Mouse (Mus musculus): ENCODE measurements around the gene Cbfa2t2. TPM values are rescaled to one million over a fixed set of nuclear protein-coding genes. Genes with fewer than 3 reads are reported as not detected.
A peak's percentile ranks its signal among the peaks of the same experiment; 100 is the strongest.

The Cbfa2t2 gene
- 21.9 and 23.0 TPM in 2 replicates for polyA plus RNA-seq (2015; fragmentation: Nextera tagmentation; extraction: Ambion mirVana)

DNA sequence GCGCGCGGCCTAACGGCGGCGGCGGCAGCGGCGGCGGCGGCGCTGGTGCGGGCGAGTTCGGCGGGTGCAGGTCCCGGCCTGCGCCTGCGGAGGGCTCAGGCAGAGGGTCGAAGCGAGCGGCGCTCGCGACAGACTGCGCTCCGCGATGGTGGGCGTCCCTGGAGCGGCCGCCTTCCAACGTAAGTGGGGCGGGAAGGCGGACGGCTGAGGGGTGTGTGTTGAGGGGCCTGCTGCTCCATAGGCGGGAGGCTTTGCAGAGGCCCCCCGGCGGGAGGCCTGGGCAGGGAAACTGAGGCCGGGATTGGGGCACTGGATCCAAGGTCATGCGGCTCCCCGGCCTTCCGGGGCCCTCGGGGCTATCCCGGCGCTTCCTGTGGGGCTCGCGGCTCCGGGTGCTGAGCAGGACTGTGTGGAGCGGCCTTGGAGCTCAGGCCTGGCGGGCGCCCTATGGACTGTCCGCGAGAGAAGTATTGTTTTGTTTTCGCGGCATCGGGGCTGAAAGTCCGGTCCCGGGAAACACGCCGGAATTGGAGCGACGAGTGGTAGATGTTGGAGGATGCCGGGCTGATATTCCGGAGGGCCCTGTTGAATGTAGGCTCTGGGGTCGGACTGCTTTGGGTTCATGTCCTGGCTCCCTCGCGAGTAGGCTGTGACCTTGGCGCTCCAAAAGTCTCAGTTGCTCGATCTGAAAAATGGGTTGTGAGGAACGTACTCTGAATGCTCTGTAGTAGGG lies at the start of gene Cbfa2t2:
Gene Cbfa2t2, plus strand, starts transcription at position 24 of the 733 bp plus-strand sequence.
- Histone ChIP-seq H3K27me3 (replicated peaks; ENCODE audit: control insufficient read depth, insufficient read depth, low read length) (no peaks in the 10 kb centered on the region), H3K9me3 (ENCODE audit: control insufficient read depth, low read length) (no peaks in the 10 kb centered on the region), H3K27ac (ENCODE audit: low read length) (peak within 1 kb of the TSS; percentile 95), H3K36me3 (ENCODE audit: control insufficient read depth, insufficient read depth, low read length) (no peaks in the 10 kb centered on the region), H3K4me2 (ENCODE audit: low read depth, low read length) (peak within 1 kb of the TSS; percentile 53), H3K4me1 (ENCODE audit: control insufficient read depth, insufficient read depth, low read length) (peaks cover 12% of the 10 kb centered on the region), H3K4me3 (ENCODE audit: low read length) (peak within 1 kb of the TSS; percentile 98), H3K9ac (ENCODE audit: low read depth, low read length) (peak within 1 kb of the TSS; percentile 100)
- ATAC-seq = peak; percentile 68
- WGBS = under 1% methylated on average over 50 of the region's 70 CpGs

DNA sequence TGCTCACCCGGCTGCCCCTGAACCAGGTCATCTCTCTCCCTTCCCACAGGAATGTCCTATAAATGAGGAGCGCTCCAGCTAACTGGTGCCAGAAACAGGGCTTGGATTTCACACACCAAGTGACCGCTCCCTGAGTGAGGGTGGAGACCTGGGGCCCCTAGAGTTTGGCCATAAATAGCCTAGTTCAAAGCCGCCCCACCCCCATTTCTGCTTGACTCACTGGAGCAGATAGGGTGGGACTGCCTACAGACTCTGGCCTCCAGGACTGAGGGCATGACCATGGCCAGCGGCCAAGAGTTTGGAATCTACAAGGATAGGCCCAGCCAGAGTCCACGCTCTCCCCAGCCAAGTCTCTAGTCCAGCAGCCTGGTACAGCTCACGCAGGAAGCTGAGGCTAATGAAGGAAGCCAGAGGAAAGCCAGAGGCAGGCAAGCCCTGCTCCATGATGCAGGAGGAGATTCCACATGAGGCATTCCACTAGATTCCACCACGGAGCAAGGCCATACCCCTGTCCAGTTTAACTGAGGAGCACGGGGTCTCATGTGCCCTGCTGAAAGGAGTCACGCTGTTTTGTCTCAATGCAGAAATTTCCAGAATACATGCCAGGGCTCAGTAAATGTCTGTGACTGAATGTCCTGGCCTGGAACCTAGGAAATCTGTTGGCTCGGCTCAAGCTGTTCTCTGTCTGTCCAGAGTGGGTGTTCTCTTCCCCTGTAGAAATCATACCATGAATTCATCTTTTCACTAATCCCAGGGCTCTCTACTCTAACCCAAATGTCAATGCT lies 45.9 kb upstream of the Cbfa2t2 start:
- H3K4me1 ChIP-seq (ENCODE audit: control insufficient read depth, insufficient read depth, low read length) = peaks cover 7% of the 10 kb centered on the region; the same call in 1 of the 2 replicates
- H3K4me3 ChIP-seq (ENCODE audit: low read length) = no peak overlapping the region
- peak overlapping the region; percentile 18; the same call in 1 of the 2 replicates for H3K27ac ChIP-seq (ENCODE audit: low read length)
- H3K27me3 ChIP-seq (replicated peaks; ENCODE audit: control insufficient read depth, insufficient read depth, low read length) = no peaks in the 10 kb centered on the region
- no peaks in the 10 kb centered on the region for H3K9me3 ChIP-seq (ENCODE audit: control insufficient read depth, low read length)
- no peak overlapping the region for H3K9ac ChIP-seq (ENCODE audit: low read depth, low read length)
- H3K36me3 ChIP-seq (ENCODE audit: control insufficient read depth, insufficient read depth, low read length) = no peaks in the 10 kb centered on the region
- 68% methylated on average over 11 of the region's 11 CpGs for WGBS
- no peak overlapping the region for H3K4me2 ChIP-seq (ENCODE audit: low read depth, low read length)
- peak; percentile 94 for ATAC-seq

DNA sequence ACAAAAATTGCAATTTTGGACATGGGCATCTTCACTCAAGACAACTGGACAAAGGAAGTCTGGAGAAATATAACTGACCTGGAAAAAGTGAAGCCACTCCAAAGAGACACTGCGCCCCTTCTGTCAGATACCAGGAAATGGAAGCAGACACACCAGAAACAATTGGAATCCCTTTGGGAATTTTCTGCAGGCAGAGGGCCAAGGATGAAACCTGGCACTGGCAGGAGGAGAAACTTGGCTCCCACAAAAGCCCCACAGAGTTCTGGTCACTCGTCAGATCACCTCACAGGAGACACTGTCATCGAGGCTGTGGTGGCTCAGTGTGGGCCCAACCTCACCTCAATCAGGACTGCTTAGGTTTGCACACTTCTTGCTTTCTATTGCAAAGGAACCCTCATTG lies 41.7 kb upstream of the Cbfa2t2 start:
- no peaks in the 10 kb centered on the region for H3K9me3 ChIP-seq (ENCODE audit: control insufficient read depth, low read length)
- H3K36me3 ChIP-seq (ENCODE audit: control insufficient read depth, insufficient read depth, low read length) = no peaks in the 10 kb centered on the region
- H3K4me3 ChIP-seq (ENCODE audit: low read length) = no peak overlapping the region
- H3K27ac ChIP-seq (ENCODE audit: low read length) = no peak overlapping the region
- no peak for ATAC-seq
- H3K4me2 ChIP-seq (ENCODE audit: low read depth, low read length) = no peak overlapping the region
- no peaks in the 10 kb centered on the region for H3K27me3 ChIP-seq (replicated peaks; ENCODE audit: control insufficient read depth, insufficient read depth, low read length)
- WGBS = 81% methylated on average over 3 of the region's 3 CpGs
- peaks cover 7% of the 10 kb centered on the region; the same call in 1 of the 2 replicates for H3K4me1 ChIP-seq (ENCODE audit: control insufficient read depth, insufficient read depth, low read length)
- no peak overlapping the region for H3K9ac ChIP-seq (ENCODE audit: low read depth, low read length)

DNA sequence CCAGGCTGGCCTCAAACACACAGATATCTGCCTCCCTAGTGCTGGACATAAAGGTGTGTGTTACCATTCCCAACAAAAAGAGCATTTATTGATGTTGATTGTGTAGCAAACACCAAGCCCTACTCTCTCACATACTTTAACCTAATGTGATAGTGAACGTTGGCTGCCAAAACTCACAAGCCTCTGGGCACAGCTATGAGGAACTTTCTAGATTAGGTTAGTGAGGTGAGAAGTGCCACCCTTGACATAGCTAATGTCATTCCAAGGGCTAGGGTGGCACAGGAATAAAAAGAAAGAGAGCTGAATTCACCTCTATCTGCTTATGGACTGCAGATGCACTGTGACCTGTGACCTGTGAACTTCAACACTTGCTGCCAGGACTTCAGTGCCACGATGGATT lies 39.8 kb upstream of the Cbfa2t2 start:
- 81% methylated on average over 2 of the region's 2 CpGs for WGBS
- ATAC-seq = no peak
- no peak overlapping the region for H3K9ac ChIP-seq (ENCODE audit: low read depth, low read length)
- no peak overlapping the region for H3K4me2 ChIP-seq (ENCODE audit: low read depth, low read length)
- H3K4me3 ChIP-seq (ENCODE audit: low read length) = no peak overlapping the region
- H3K27me3 ChIP-seq (replicated peaks; ENCODE audit: control insufficient read depth, insufficient read depth, low read length) = no peaks in the 10 kb centered on the region
- no peaks in the 10 kb centered on the region for H3K4me1 ChIP-seq (ENCODE audit: control insufficient read depth, insufficient read depth, low read length)
- H3K9me3 ChIP-seq (ENCODE audit: control insufficient read depth, low read length) = no peaks in the 10 kb centered on the region
- no peak overlapping the region for H3K27ac ChIP-seq (ENCODE audit: low read length)
- H3K36me3 ChIP-seq (ENCODE audit: control insufficient read depth, insufficient read depth, low read length) = no peaks in the 10 kb centered on the region

DNA sequence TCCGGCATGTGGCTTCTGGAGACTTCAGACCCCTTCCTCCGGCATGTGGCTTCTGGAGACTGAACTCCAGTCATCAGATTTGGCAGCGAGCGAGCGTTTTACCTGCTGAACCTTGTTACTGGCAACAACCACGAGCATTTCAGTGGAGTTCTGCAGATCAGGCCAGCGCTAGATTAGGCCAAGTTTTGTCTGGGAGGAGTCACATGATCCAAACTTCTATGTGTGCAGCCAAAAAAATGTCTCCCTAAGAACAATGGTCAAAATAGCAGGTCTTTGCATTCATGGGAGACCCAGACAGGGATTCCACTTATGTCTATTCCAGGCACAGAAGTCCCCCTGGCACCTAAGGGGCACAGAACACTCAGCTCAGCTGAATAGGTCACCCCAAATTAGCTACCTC lies 38.0 kb upstream of the Cbfa2t2 start:
- no peak for ATAC-seq
- 76% methylated on average over 7 of the region's 7 CpGs for WGBS
- H3K9ac ChIP-seq (ENCODE audit: low read depth, low read length) = no peak overlapping the region
- no peaks in the 10 kb centered on the region for H3K9me3 ChIP-seq (ENCODE audit: control insufficient read depth, low read length)
- no peak overlapping the region for H3K4me2 ChIP-seq (ENCODE audit: low read depth, low read length)
- no peak overlapping the region for H3K4me3 ChIP-seq (ENCODE audit: low read length)
- no peaks in the 10 kb centered on the region for H3K27me3 ChIP-seq (replicated peaks; ENCODE audit: control insufficient read depth, insufficient read depth, low read length)
- no peaks in the 10 kb centered on the region for H3K36me3 ChIP-seq (ENCODE audit: control insufficient read depth, insufficient read depth, low read length)
- H3K4me1 ChIP-seq (ENCODE audit: control insufficient read depth, insufficient read depth, low read length) = 0 out of 2 replicates have a peak, but pooled peaks cover 7% of the 10 kb centered on the region
- no peak overlapping the region for H3K27ac ChIP-seq (ENCODE audit: low read length)

DNA sequence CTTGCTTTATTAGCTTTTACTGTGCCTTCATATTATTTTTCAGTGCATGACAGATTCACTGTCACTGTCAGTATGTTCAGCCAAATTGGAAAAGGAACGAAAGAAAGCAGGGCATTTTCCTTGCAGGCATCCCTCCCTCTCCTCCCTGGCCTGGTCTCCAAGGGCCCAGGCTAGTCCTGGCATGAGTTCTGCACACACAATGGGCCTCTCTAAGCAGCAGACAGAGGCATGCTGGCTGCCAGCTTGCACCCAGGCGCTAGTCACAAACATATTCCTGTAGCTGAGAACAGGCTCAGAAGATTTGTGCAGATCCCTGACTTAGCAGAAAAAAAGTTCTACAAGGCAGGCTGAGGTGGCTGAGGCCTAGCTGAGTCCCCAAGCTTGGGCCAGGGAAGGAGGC lies 37.0 kb upstream of the Cbfa2t2 start:
- Histone ChIP-seq H3K27ac (ENCODE audit: low read length) (no peak overlapping the region), H3K9ac (ENCODE audit: low read depth, low read length) (no peak overlapping the region), H3K4me3 (ENCODE audit: low read length) (no peak overlapping the region), H3K4me1 (ENCODE audit: control insufficient read depth, insufficient read depth, low read length) (0 out of 2 replicates have a peak, but pooled peaks cover 7% of the 10 kb centered on the region), H3K9me3 (ENCODE audit: control insufficient read depth, low read length) (no peaks in the 10 kb centered on the region), H3K27me3 (replicated peaks; ENCODE audit: control insufficient read depth, insufficient read depth, low read length) (no peaks in the 10 kb centered on the region), H3K4me2 (ENCODE audit: low read depth, low read length) (no peak overlapping the region), H3K36me3 (ENCODE audit: control insufficient read depth, insufficient read depth, low read length) (no peaks in the 10 kb centered on the region)
- no peak for ATAC-seq
- WGBS = 70% methylated on average over 2 of the region's 2 CpGs

DNA sequence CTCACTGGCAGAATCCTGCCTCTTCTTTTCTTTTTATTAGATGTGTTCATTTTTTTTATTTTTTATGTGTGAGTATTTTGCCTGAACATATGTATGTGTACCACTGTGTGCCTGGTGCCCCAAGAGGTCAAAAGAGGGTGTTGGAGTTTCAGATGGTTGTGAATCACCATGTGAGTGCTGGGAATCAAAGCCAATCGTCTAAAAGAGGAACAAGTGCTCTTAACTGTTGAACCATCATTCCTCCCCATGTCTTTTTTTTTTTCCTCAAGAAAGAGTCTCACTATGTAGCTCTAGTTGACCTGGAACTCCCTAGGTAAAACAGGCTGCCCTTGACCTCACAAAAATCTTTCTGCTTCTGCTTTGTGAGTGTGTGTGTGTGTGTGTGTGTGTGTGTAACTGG lies 34.3 kb upstream of the Cbfa2t2 start:
- Histone ChIP-seq H3K27ac (ENCODE audit: low read length) (no peak overlapping the region), H3K4me2 (ENCODE audit: low read depth, low read length) (no peak overlapping the region), H3K9ac (ENCODE audit: low read depth, low read length) (no peak overlapping the region), H3K4me1 (ENCODE audit: control insufficient read depth, insufficient read depth, low read length) (0 out of 2 replicates have a peak, but pooled peaks cover 7% of the 10 kb centered on the region), H3K4me3 (ENCODE audit: low read length) (no peak overlapping the region), H3K27me3 (replicated peaks; ENCODE audit: control insufficient read depth, insufficient read depth, low read length) (no peaks in the 10 kb centered on the region), H3K9me3 (ENCODE audit: control insufficient read depth, low read length) (no peaks in the 10 kb centered on the region), H3K36me3 (ENCODE audit: control insufficient read depth, insufficient read depth, low read length) (no peaks in the 10 kb centered on the region)
- WGBS = 44% methylated on average over 1 of the region's 1 CpGs
- ATAC-seq = no peak

DNA sequence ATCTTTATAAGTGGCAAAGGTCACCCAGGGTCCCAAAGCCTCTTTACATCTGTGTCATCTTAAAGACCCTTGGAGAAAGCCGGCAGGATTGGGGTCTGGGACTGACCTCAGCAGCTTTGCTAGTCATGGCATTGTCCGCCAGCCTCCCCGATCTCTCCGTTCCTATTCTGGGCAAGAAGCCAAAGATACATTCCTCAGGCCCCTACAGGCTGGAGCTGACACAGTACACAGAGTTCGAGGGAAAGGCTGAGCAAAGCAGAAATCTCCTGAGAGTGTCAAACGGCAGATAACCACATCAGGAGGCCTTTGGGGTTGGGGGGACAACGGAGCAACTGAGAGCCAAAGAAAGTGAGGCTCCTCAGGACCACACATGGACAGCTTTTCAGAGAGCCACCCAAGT lies 33.5 kb upstream of the Cbfa2t2 start:
- Histone ChIP-seq H3K27me3 (replicated peaks; ENCODE audit: control insufficient read depth, insufficient read depth, low read length) (no peaks in the 10 kb centered on the region), H3K4me1 (ENCODE audit: control insufficient read depth, insufficient read depth, low read length) (0 out of 2 replicates have a peak, but pooled peaks cover 7% of the 10 kb centered on the region), H3K9me3 (ENCODE audit: control insufficient read depth, low read length) (no peaks in the 10 kb centered on the region), H3K36me3 (ENCODE audit: control insufficient read depth, insufficient read depth, low read length) (no peaks in the 10 kb centered on the region), H3K4me3 (ENCODE audit: low read length) (no peak overlapping the region), H3K4me2 (ENCODE audit: low read depth, low read length) (no peak overlapping the region), H3K9ac (ENCODE audit: low read depth, low read length) (no peak overlapping the region), H3K27ac (ENCODE audit: low read length) (peak overlapping the region; percentile 31)
- peak; percentile 82 for ATAC-seq
- 15% methylated on average over 7 of the region's 7 CpGs for WGBS

DNA sequence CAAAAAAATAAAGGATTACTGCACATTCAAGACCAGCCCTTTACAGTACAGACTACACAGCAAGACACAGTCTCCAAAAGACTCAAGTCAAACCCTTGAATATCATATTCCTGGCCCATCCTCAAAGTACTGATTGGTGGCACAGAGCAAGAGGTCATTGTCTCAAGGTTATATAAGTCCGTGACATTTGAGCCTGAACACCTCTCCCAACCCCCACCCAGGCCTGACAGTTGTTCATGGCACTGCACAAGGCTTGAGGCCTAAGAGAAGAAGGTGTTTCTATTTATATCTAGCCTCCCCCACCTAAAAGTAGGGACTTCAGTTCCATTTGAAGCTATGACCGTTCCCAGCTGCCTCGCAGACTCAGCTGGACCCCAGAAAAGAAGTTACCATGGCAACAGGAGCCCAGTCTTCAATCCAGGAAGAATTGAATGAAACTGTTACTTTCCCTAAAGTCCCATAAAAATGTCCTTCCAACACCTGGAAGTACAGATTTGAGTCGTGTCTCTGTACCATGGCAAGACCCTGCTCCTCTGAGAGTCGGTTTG lies 30.8 kb upstream of the Cbfa2t2 start:
- WGBS = 63% methylated on average over 5 of the region's 5 CpGs
- H3K27me3 ChIP-seq (replicated peaks; ENCODE audit: control insufficient read depth, insufficient read depth, low read length) = no peaks in the 10 kb centered on the region
- H3K4me1 ChIP-seq (ENCODE audit: control insufficient read depth, insufficient read depth, low read length) = peaks cover 11% of the 10 kb centered on the region
- ATAC-seq = no peak
- H3K27ac ChIP-seq (ENCODE audit: low read length) = no peak overlapping the region
- H3K36me3 ChIP-seq (ENCODE audit: control insufficient read depth, insufficient read depth, low read length) = no peaks in the 10 kb centered on the region
- no peak overlapping the region for H3K4me2 ChIP-seq (ENCODE audit: low read depth, low read length)
- no peaks in the 10 kb centered on the region for H3K9me3 ChIP-seq (ENCODE audit: control insufficient read depth, low read length)
- no peak overlapping the region for H3K9ac ChIP-seq (ENCODE audit: low read depth, low read length)
- no peak overlapping the region for H3K4me3 ChIP-seq (ENCODE audit: low read length)

Measured in intestine, embryonic 16.5 days (tissue).